11 mouse cellular contexts compared by ENCODE assay signal in genomic region chr4:57258159-57259035, GRCm38 (mm10). TPM values are rescaled to one million over a fixed set of nuclear protein-coding genes. Genes with fewer than 3 reads are reported as not detected.
A peak's percentile ranks its signal among the peaks of the same experiment; 100 is the strongest.
DNase-seq lines count a peak whose midpoint lies in the region; ATAC-seq and TF ChIP-seq lines count a peak whose summit lies in the region.
"Had no signal": no experiment of that assay in that cellular context is flagged by ENCODE, and none has a peak within 500 bp of the region (broad histone marks: within the 10 kb centered on the region; RNA-seq: fewer than 3 reads in every experiment).

No protein-coding gene starts in this region.

- DNase-seq in heart, adult 2 months, result no peak
- DNase-seq in embryo, embryonic 9.5 days (ENCODE audit: extremely low spot score), result peak; percentile 68
- DNase-seq in midbrain, embryonic 14.5 days, result peak; percentile 41
- DNase-seq in natural killer cell, adult 2 months (ENCODE audit: low spot score in 2 of 2), result no peak
- no peak for DNase-seq in c-Kit-positive CD71-positive TER-119-positive erythroid progenitor cells, embryonic 14.5 days (ENCODE audit: low spot score)
- no peak for DNase-seq in cerebellum, postnatal 14 days
- DNase-seq: heart, adult 11 months had no signal

- TF ChIP-seq EP300 in heart, adult 2 months (IDR thresholded peaks at IDR 0.05; ENCODE audit: insufficient read depth, low read depth, low read length), result no peak

- no peaks in the 10 kb centered on the region for H3K36me3 ChIP-seq in heart, embryonic 13.5 days
- no peaks in the 10 kb centered on the region for H3K36me3 ChIP-seq in heart, adult 2 months (ENCODE audit: control insufficient read depth, insufficient read depth, low read length)
- H3K36me3 ChIP-seq in hindbrain, embryonic 12.5 days, result no peaks in the 10 kb centered on the region
- no peaks in the 10 kb centered on the region for H3K36me3 ChIP-seq in midbrain, embryonic 14.5 days (ENCODE audit: control insufficient read depth, insufficient read depth, low read length)
- H3K36me3 ChIP-seq: intestine, embryonic 15.5 days; stomach, embryonic 15.5 days had no signal

- no peak overlapping the region for H3K4me3 ChIP-seq in heart, embryonic 13.5 days
- no peak overlapping the region for H3K4me3 ChIP-seq in heart, adult 2 months
- H3K4me3 ChIP-seq in hindbrain, embryonic 12.5 days, result no peak overlapping the region
- H3K4me3 ChIP-seq in midbrain, embryonic 14.5 days (replicated peaks; ENCODE audit: low read depth, low read length), result no peak overlapping the region
- H3K4me3 ChIP-seq: intestine, embryonic 15.5 days; stomach, embryonic 15.5 days had no signal

- H3K4me2 ChIP-seq in heart, embryonic 13.5 days, result no peak overlapping the region
- no peak overlapping the region for H3K4me2 ChIP-seq in hindbrain, embryonic 12.5 days (replicated peaks)
- H3K4me2 ChIP-seq in midbrain, embryonic 14.5 days (ENCODE audit: low read length), result no peak overlapping the region
- H3K4me2 ChIP-seq: intestine, embryonic 15.5 days; stomach, embryonic 15.5 days had no signal

- no peak for TF ChIP-seq POLR2A in heart, adult 2 months (IDR thresholded peaks at IDR 0.05; ENCODE audit: insufficient read depth, low read depth, low read length)

- no peak overlapping the region for H3K27ac ChIP-seq in heart, embryonic 13.5 days (replicated peaks)
- no peak overlapping the region for H3K27ac ChIP-seq in heart, adult 2 months
- 0 out of 2 replicates have a peak overlapping the region, but pooled peaks have one; percentile 48 for H3K27ac ChIP-seq in hindbrain, embryonic 12.5 days
- H3K27ac ChIP-seq in midbrain, embryonic 14.5 days (replicated peaks; ENCODE audit: low read depth, low read length), result no peak overlapping the region
- H3K27ac ChIP-seq: intestine, embryonic 15.5 days; stomach, embryonic 15.5 days had no signal

- no peak for TF ChIP-seq CTCF in heart, adult 2 months (IDR thresholded peaks at IDR 0.05)

- H3K9me3 ChIP-seq in heart, embryonic 13.5 days, result no peaks in the 10 kb centered on the region
- H3K9me3 ChIP-seq in hindbrain, embryonic 12.5 days (replicated peaks), result no peaks in the 10 kb centered on the region
- H3K9me3 ChIP-seq in midbrain, embryonic 14.5 days (ENCODE audit: control insufficient read depth, low read length), result no peaks in the 10 kb centered on the region
- H3K9me3 ChIP-seq: intestine, embryonic 15.5 days; stomach, embryonic 15.5 days had no signal

- peaks cover 19% of the 10 kb centered on the region for H3K4me1 ChIP-seq in heart, embryonic 13.5 days
- H3K4me1 ChIP-seq in heart, adult 2 months (ENCODE audit: control insufficient read depth, insufficient read depth, low read length), result no peaks in the 10 kb centered on the region
- H3K4me1 ChIP-seq in hindbrain, embryonic 12.5 days, result peaks cover 19% of the 10 kb centered on the region
- H3K4me1 ChIP-seq in midbrain, embryonic 14.5 days (ENCODE audit: control insufficient read depth, insufficient read depth, low read length), result peaks cover 8% of the 10 kb centered on the region; the same call in 1 of the 2 replicates
- H3K4me1 ChIP-seq: stomach, embryonic 15.5 days had no signal

- H3K9ac ChIP-seq in heart, embryonic 13.5 days, result 0 out of 2 replicates have a peak overlapping the region, but pooled peaks have one; percentile 33
- H3K9ac ChIP-seq in heart, adult 2 months (ENCODE audit: low read depth, low read length), result no peak overlapping the region
- H3K9ac ChIP-seq in hindbrain, embryonic 12.5 days, result no peak overlapping the region
- H3K9ac ChIP-seq in midbrain, embryonic 14.5 days (replicated peaks; ENCODE audit: low read length), result 0 out of 2 replicates have a peak overlapping the region, but pooled peaks have one; percentile 9
- H3K9ac ChIP-seq: intestine, embryonic 15.5 days; stomach, embryonic 15.5 days had no signal

- ATAC-seq in heart, embryonic 13.5 days (ENCODE audit: extremely low read depth, insufficient number of reproducible peaks, low FRiP score, low TSS enrichment), result no peak
- ATAC-seq in hindbrain, embryonic 12.5 days (ENCODE audit: low FRiP score), result no peak
- no peak for ATAC-seq in midbrain, embryonic 14.5 days (ENCODE audit: low FRiP score, low TSS enrichment)
- ATAC-seq: intestine, embryonic 15.5 days had no signal

- intact Hi-C loops in heart, adult 2 months (cut with DNase I), result no loop called here

- no peaks in the 10 kb centered on the region for H3K79me2 ChIP-seq in heart, adult 2 months (replicated peaks; ENCODE audit: control insufficient read depth, insufficient read depth, low read length)

- WGBS in heart, embryonic 13.5 days, result 53% methylated on average over 14 of the region's 14 CpGs
- 74% methylated on average over 14 of the region's 14 CpGs for whole genome bisulfite sequencing in heart, adult 2 months
- WGBS in hindbrain, embryonic 12.5 days, result 24% methylated on average over 14 of the region's 14 CpGs
- 25% methylated on average over 14 of the region's 14 CpGs for WGBS in midbrain, embryonic 14.5 days

- no peaks in the 10 kb centered on the region for H3K27me3 ChIP-seq in heart, embryonic 13.5 days (replicated peaks)
- no peaks in the 10 kb centered on the region for H3K27me3 ChIP-seq in heart, adult 2 months (ENCODE audit: control insufficient read depth, insufficient read depth, low read length)
- H3K27me3 ChIP-seq in hindbrain, embryonic 12.5 days, result no peaks in the 10 kb centered on the region
- H3K27me3 ChIP-seq in midbrain, embryonic 14.5 days (ENCODE audit: control insufficient read depth, insufficient read depth, low read length), result no peaks in the 10 kb centered on the region
- H3K27me3 ChIP-seq: intestine, embryonic 15.5 days; stomach, embryonic 15.5 days had no signal

RNA-seq across cellular contexts. Expression of gene Ptpn3, which starts 43.2 kb away (rescaled TPM):
- polyA plus RNA-seq in heart, embryonic 13.5 days (2015; fragmentation: Nextera tagmentation; extraction: Ambion mirVana), result 1.7 and 1.8 TPM in 2 replicates
- total RNA-seq in heart, adult 2 months (2021), result 10 to 100 TPM; 32.4 to 41.5 TPM
- polyA plus RNA-seq in heart, adult 2 months (2012; rRNA removed), result 10.7 and 23.3 TPM in 2 replicates
- polyA plus RNA-seq in hindbrain, embryonic 12.5 days (2016; fragmentation: Nextera tagmentation; extraction: Ambion mirVana), result 2.2 and 4.3 TPM in 2 replicates
- polyA plus RNA-seq in midbrain, embryonic 14.5 days (2014; fragmentation: Nextera tagmentation; extraction: Ambion mirVana), result 3.1 and 3.8 TPM in 2 replicates

Comparison
In these comparisons a context has a peak if more than half of its experiments do, and no peak if none do; other contexts are left out.
1. H3K9ac ChIP-seq: peak in heart, embryonic 13.5 days (single experiment) and midbrain, embryonic 14.5 days (single experiment); none in heart, adult 2 months (single experiment) and hindbrain, embryonic 12.5 days (single experiment).
2. DNase-seq: peak in embryo, embryonic 9.5 days (single experiment) and midbrain, embryonic 14.5 days (single experiment); none in heart, adult 2 months (0 of 2), natural killer cell, adult 2 months (0 of 2), c-Kit-positive CD71-positive TER-119-positive erythroid progenitor cells, embryonic 14.5 days (single experiment) and cerebellum, postnatal 14 days (0 of 2).